In the genomic region with DNA sequence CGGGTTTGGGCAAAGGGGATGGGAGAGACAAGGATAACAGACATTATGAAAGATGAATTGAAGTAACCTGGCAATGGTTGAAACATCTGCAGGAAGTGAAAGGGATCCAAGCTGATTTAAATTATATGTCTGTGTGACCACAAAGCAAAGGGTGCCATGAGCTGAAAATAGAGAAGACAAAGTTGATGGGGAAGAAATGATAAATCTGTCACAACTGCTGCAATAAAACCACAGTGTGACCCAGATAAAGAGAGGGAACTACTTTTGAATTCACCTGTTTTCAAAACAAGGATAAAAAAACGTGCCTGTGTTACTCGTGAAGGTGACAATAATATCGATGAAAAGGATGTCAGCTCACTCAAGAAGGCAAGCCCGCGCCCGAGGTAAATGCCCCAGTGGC, we compare ENCODE assay signal across 11 mouse cellular contexts.
"Had no signal": no experiment of that assay in that cellular context is flagged by ENCODE, and none has a peak within 500 bp of the region (broad histone marks: within the 10 kb centered on the region; RNA-seq: fewer than 3 reads in every experiment).

No protein-coding gene starts in this region.

- H3K4me3 ChIP-seq: intestine, embryonic 15.5 days; limb, embryonic 13.5 days; neural tube, embryonic 13.5 days; stomach, embryonic 15.5 days had no signal

- H3K36me3 ChIP-seq: intestine, embryonic 15.5 days; limb, embryonic 13.5 days; neural tube, embryonic 13.5 days; stomach, embryonic 15.5 days had no signal

- H3K4me1 ChIP-seq: stomach, embryonic 15.5 days had no signal

- H3K9me3 ChIP-seq: intestine, embryonic 15.5 days; limb, embryonic 13.5 days; neural tube, embryonic 13.5 days; stomach, embryonic 15.5 days had no signal

- H3K27me3 ChIP-seq: intestine, embryonic 15.5 days; limb, embryonic 13.5 days; neural tube, embryonic 13.5 days; stomach, embryonic 15.5 days had no signal

- DNase-seq: kidney, adult 18-20 months; kidney, postnatal 10 days; kidney, postnatal 4 days; lung, adult 18-20 months; retina, postnatal 1 day; right cerebral cortex, postnatal 4 days had no signal

- H3K9ac ChIP-seq: intestine, embryonic 15.5 days; limb, embryonic 13.5 days; liver, embryonic 14.5 days; neural tube, embryonic 13.5 days; stomach, embryonic 15.5 days had no signal

- H3K4me2 ChIP-seq: intestine, embryonic 15.5 days; limb, embryonic 13.5 days; neural tube, embryonic 13.5 days; stomach, embryonic 15.5 days had no signal

- H3K27ac ChIP-seq: intestine, embryonic 15.5 days; limb, embryonic 13.5 days; liver, embryonic 14.5 days; neural tube, embryonic 13.5 days; stomach, embryonic 15.5 days had no signal

- ATAC-seq: intestine, embryonic 15.5 days had no signal
